Mouse (Mus musculus): ENCODE measurements around the gene Camta1.

GRCm38 (mm10) chr4:151295515-151296203, 566.0 kb downstream of the Camta1 start:
- TF ChIP-seq MAFK (IDR thresholded peaks at IDR 0.05; ENCODE audit: insufficient read depth, low read depth, low read length) (no peak), ZC3H11A (IDR thresholded peaks at IDR 0.05; ENCODE audit: borderline replicate concordance, low read depth, low read length) (no peak), HCFC1 (IDR thresholded peaks at IDR 0.05; ENCODE audit: borderline replicate concordance, insufficient read depth, low read length) (no peak), CHD2 (IDR thresholded peaks at IDR 0.05; ENCODE audit: low read depth, low read length) (no peak)

All from ES-E14 (cell line).